Mouse (Mus musculus) kidney, adult 2 months (tissue): Measurements from ENCODE around the gene Cacna1i.

Source experiments
- CTCF ChIP-seq: fragments of 200-500 bp; conservative IDR thresholded peaks from 2 replicates; pipeline ENCODE4 v1.5.1; 2011; ENCODE audit warnings: low read depth, mild to moderate bottlenecking, control low read depth, low read length, moderate library complexity, mixed read lengths; ENCODE audit not compliant: insufficient read depth, insufficient read length
- POLR2A ChIP-seq: fragments of 200-500 bp; IDR thresholded peaks from one replicate; pipeline ENCODE4 v1.6.1; 2011; ENCODE audit warnings: low read depth, low read length, control low read depth

- TF ChIP-seq CTCF, result no peak
- no peak for TF ChIP-seq POLR2A
Observed at GRCm38 (mm10) chr15:80255646-80256121, 31.4 kb upstream of the Cacna1i start.
